8 mouse cellular contexts compared by ENCODE assay signal in the genomic region with DNA sequence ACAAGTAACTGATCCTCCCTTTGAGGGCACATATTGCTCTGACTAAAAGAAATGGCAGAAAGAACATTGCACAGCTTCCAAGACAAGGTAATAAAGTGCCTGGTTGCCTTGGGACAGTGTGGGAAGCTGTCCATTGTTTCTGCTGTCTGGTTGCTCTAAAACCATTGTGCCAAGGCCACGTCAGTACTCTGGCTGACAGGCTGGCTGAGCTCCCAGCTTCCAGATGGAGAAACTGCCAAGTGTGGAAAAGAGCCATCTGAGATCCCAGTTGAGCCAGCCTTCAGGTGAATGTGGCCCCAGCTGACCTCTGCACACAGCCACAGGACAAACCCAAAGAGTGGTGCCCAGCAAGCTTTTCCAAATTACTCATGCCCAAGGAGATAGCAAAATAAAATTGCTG.
A peak's percentile ranks its signal among the peaks of the same experiment; 100 is the strongest.
DNase-seq lines count a peak whose midpoint lies in the region.

No protein-coding gene starts in this region.

- peak; percentile 55 for DNase-seq in ovary, adult 18-20 months (ENCODE audit: low spot score)
- DNase-seq in ovary, postnatal 10 days (ENCODE audit: low spot score), result no peak
- DNase-seq in cerebellum, postnatal 10 days, result peak; percentile 97 to 98
- peak; percentile 67 for DNase-seq in heart, adult 8-10 months (ENCODE audit: low spot score)
- DNase-seq in left cerebral cortex, adult 11 months (ENCODE audit: low spot score), result peak; percentile 63
- DNase-seq in right cerebral cortex, postnatal 4 days, result peak; percentile 24
- no peak for DNase-seq in embryo, embryonic 10 days (ENCODE audit: low spot score)
- DNase-seq in spleen, adult 18-20 months, result no peak

Comparison
In these comparisons a context has a peak if more than half of its experiments do, and no peak if none do; other contexts are left out.
1. DNase-seq: peak in ovary, adult 18-20 months (single experiment), cerebellum, postnatal 10 days (2 of 2), heart, adult 8-10 months (single experiment), left cerebral cortex, adult 11 months (single experiment) and right cerebral cortex, postnatal 4 days (single experiment); none in ovary, postnatal 10 days (single experiment), embryo, embryonic 10 days (single experiment) and spleen, adult 18-20 months (0 of 2).